Mouse (Mus musculus) thymus, adult 2 months (tissue): Measurements from ENCODE around the gene Hspb1. TPM values are rescaled to one million over a fixed set of nuclear protein-coding genes. Genes with fewer than 3 reads are reported as not detected.

ENCODE experiments used
- DNase-seq: peaks from one replicate; pipeline ENCODE4 v3.0.0; 2021
- H3K27ac ChIP-seq: fragments of 200-500 bp; 2 replicates; pipeline ENCODE4 v1.5.1; 2012; ENCODE audit warnings: low read length, control low read depth; ENCODE audit not compliant: control insufficient read depth, insufficient read depth
- H3K27me3 ChIP-seq: fragments of 200-500 bp; 2 replicates; pipeline ENCODE4 v1.6.1; 2012; ENCODE audit warnings: mild to moderate bottlenecking, low read length, moderate library complexity, mixed read lengths; ENCODE audit not compliant: control insufficient read depth, insufficient read depth
- H3K36me3 ChIP-seq: fragments of 200-500 bp; 2 replicates; pipeline ENCODE4 v1.6.1; 2012; ENCODE audit warnings: mild to moderate bottlenecking, low read length, moderate library complexity; ENCODE audit not compliant: control insufficient read depth, insufficient read depth
- H3K4me1 ChIP-seq: fragments of 200-500 bp; replicated peaks from 2 replicates; pipeline ENCODE4 v1.6.1; 2012; ENCODE audit warnings: low read length; ENCODE audit not compliant: control insufficient read depth, insufficient read depth
- H3K4me3 ChIP-seq: fragments of 200-500 bp; 2 replicates; pipeline ENCODE4 v1.5.1; 2012; ENCODE audit warnings: mild to moderate bottlenecking, low read length, control low read depth, moderate library complexity; ENCODE audit not compliant: control insufficient read depth, insufficient read depth
- CTCF ChIP-seq: fragments of 200-500 bp; IDR thresholded peaks from 2 replicates; pipeline ENCODE4 v1.5.1; 2012; ENCODE audit warnings: mild to moderate bottlenecking, control low read depth, low read length, moderate library complexity, borderline replicate concordance; ENCODE audit not compliant: control insufficient read depth, poor library complexity, insufficient read depth; ENCODE audit errors: extremely low read depth
- POLR2A ChIP-seq: fragments of 200-500 bp; IDR thresholded peaks from 2 replicates; pipeline ENCODE4 v1.6.1; 2012; ENCODE audit warnings: mild to moderate bottlenecking, low read length, control low read depth, moderate library complexity; ENCODE audit not compliant: control insufficient read depth, poor library complexity, insufficient read depth; ENCODE audit errors: extremely low read depth
- WGBS: fragments of 180-500 bp; shearing (Covaris S2); methylation state at CpG from one replicate; pipeline ENCODE4 v1.1.7; 2018; 5-methylcytosine and 5-hydroxymethylcytosine counted together
- polyA plus RNA-seq: library from polyadenylated mRNA; depleted of rRNA; stranded (reverse); fragments of >200 nt; gene quantifications from 2 replicates; pipeline ENCODE4 v1.2.3, GENCODE M21; 2012

Hspb1 gene
- polyA plus RNA-seq, 1 experiment: 96.8 TPM

DNA sequence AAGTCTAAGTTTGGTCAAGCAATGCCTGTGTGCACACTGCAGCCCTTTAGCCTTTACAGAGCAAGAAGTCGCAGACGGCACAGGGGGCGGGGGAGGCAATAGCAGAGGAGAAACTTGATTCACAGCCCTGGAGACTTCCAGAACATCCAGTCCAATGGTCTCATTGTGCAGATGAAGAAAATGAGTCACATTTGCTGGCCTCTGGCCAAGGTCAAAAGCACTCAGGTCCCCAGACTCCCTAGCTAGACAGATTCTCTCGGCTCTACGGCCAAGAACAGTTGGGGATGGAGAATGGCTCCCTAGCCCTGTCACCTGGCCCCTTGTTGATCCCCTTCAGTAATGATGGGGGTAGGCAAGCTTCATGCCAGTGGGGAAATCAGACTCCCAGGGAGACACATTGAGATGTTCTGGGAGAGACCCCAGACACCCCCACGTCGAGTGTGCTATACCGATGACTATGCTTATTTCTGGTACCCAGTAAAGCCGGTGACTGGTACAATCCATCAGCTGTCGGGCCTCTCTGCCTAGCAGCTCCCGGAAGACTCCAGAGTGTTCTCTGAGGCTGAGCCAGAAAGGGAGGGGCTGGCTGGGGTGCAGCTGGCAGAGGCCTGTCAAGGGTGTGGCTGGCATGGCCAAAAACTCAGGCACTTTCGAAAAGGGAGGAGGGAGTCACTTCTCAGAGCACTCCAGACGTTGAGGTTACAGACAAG, 8.1 kb upstream of the Hspb1 start:
- Histone ChIP-seq H3K4me1 (peaks cover 3% of the 10 kb centered on the region; the same call in 1 of the 2 replicates), H3K4me3 (no peak overlapping the region), H3K27me3 (no peaks in the 10 kb centered on the region), H3K27ac (no peak overlapping the region), H3K36me3 (no peaks in the 10 kb centered on the region)
- TF ChIP-seq CTCF: no peak
- TF ChIP-seq POLR2A: no peak
- 25% methylated on average over 13 of the region's 13 CpGs for WGBS
- no peak for DNase-seq

DNA sequence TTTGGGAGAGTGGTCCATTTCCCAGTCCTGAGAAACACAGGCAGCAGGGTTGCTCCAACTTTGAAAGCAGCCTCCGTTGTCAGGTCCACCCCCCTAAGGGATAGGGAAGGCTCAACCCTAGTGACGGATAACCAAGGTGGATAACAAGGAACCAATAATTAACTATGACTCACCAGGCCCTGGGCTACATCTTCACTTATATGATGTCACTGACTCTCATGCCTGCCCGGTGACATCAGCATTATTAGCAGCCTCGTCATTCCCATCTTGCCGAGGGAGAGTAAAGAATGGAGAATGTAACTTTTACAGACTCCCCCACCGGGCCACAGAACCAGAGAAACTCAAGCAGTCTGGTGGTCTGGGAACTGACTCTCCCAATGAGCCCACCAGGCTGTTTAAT, 3.1 kb upstream of the Hspb1 start:
- no peak for DNase-seq
- H3K4me1 ChIP-seq: no peaks in the 10 kb centered on the region
- TF ChIP-seq POLR2A: no peak
- no peak for TF ChIP-seq CTCF
- H3K27ac ChIP-seq: no peak overlapping the region
- H3K36me3 ChIP-seq: no peaks in the 10 kb centered on the region
- no peak overlapping the region for H3K4me3 ChIP-seq
- WGBS: 91% methylated on average over 6 of the region's 6 CpGs
- peaks cover 4% of the 10 kb centered on the region for H3K27me3 ChIP-seq

DNA sequence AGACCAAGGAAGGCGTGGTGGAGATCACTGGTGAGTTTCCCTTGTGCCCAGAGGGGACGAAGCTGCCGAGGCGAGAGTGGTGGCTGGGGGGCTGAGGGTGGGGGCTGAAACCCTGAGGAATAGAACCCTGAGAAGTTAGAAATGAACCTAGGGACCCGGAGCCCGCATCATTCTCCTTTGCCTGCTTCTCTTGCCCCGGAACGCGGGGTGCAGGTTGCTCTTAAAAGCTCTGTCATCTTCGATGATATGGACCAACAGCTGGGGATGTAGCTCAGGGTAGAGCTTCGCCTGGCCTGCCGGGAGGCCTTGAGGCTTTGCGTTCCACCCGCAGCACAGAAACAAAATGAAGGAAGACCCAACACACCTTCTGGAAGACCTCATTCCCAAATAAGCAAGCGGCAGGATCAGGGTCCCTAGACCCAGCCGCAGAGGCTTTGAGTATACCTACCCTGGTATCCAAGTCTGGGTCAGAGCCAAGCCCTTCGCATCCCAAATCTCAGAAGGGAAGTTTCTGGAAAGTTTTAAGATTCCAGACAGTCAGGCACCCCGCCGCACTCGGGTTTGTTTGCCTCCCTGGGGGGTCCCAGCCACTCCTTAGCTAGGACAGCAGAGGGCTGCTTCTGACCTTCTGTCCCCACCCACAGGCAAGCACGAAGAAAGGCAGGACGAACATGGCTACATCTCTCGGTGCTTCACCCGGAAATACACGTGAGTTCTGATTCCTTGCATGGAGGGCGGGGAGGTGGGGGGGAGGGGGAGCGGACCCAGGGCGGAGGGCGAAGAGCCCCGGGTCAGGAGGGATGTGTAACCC, 891 bp downstream of the Hspb1 start:
- TF ChIP-seq CTCF (no peak), POLR2A (no peak)
- no peak for DNase-seq
- 10% methylated on average over 30 of the region's 30 CpGs for WGBS
- Histone ChIP-seq H3K4me3 (no peak overlapping the region), H3K36me3 (no peaks in the 10 kb centered on the region), H3K27me3 (peaks cover 7% of the 10 kb centered on the region), H3K27ac (no peak overlapping the region), H3K4me1 (peaks cover 5% of the 10 kb centered on the region; the same call in 1 of the 2 replicates)

DNA sequence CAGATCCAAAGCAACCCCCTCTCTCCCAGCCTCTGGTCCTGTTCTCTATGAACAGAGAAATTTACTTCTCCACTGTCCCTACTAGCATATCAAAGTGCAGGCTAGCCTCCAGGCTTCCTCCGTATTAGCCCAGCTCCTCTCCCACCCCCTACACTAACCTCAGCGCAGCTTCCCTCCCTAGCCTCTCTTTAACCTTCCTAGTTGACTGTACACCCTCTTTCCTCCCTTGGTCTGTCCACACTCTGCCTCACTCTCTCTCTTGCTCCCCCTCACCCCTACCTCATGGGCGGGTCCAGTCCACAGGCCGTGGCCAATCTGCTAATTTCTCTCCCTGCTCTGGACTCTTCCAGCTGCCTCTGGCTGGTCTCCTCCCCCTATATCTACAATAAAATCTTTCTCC, 2.6 kb downstream of the Hspb1 start:
- Histone ChIP-seq H3K4me1 (peaks cover 5% of the 10 kb centered on the region; the same call in 1 of the 2 replicates), H3K27me3 (peaks cover 7% of the 10 kb centered on the region), H3K4me3 (no peak overlapping the region), H3K36me3 (no peaks in the 10 kb centered on the region), H3K27ac (no peak overlapping the region)
- no peak for TF ChIP-seq CTCF
- TF ChIP-seq POLR2A: no peak
- DNase-seq: no peak
- WGBS: 35% methylated on average over 4 of the region's 4 CpGs

DNA sequence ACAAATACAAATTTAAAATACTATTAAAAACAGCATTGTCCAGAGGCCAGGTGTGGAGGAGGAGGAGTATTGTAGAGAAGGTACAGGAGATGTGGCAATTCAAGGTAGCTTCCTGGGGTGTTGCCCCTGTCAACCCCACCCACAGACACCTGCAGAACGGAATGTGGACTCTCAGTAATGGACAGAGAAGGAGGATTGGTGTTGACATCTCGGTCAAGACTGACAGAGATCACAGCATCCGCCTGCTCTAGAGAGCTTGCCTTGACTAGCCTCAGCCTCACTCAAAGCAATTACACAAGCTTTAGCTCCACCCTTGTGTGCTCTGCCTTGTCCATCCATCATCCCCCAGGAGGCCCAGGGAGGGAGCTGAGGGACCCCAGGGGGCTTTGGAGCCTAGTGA, 3.2 kb downstream of the Hspb1 start:
- DNase-seq: no peak
- TF ChIP-seq POLR2A (no peak), CTCF (no peak)
- Histone ChIP-seq H3K36me3 (no peaks in the 10 kb centered on the region), H3K4me3 (no peak overlapping the region), H3K4me1 (peaks cover 5% of the 10 kb centered on the region; the same call in 1 of the 2 replicates), H3K27ac (no peak overlapping the region), H3K27me3 (peaks cover 7% of the 10 kb centered on the region)
- 75% methylated on average over 3 of the region's 3 CpGs for WGBS

DNA sequence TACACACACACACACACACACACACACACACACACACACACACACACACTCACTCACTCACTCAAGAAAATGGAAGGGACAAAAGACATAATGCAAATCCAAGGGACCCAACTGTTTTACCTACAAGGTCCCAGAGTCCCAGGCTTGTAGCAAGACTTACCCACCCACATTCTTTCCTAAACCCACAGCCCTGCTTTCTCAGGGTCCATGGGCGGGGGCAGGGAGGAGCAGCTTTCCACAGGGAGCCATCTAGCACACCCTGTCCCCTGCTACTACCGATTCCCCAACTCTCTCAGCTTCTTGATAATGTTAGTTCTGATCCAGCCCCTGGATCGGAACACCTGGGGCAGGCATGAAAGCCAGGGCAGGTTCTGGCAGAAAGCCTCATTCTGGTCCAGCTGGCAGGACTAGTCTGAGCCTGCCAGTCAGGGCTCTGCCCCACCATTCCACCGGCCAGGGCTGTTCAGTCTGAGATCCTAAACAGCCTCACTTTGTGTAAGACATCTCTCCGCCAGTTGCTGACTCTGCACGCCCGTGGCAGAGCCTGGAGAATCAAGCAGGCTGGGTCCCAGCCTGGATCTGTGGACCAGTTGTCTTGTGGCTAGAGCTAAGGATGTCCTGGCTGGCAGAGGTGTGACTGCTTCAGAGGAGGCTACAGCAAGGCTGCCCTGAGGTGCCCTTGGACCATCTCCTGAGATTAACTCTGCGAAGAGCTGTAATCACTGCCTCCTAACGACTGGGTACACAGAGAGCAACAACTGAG, 5.1 kb downstream of the Hspb1 start:
- H3K36me3 ChIP-seq: no peaks in the 10 kb centered on the region
- WGBS: 63% methylated on average over 9 of the region's 9 CpGs
- H3K4me3 ChIP-seq: no peak overlapping the region
- peaks cover 2% of the 10 kb centered on the region; the same call in 1 of the 2 replicates for H3K27me3 ChIP-seq
- no peak for TF ChIP-seq POLR2A
- no peak for TF ChIP-seq CTCF
- H3K4me1 ChIP-seq: peaks cover 5% of the 10 kb centered on the region; the same call in 1 of the 2 replicates
- H3K27ac ChIP-seq: no peak overlapping the region
- no peak for DNase-seq
